Comparison of ENCODE assay signal across 31 mouse cellular contexts in genomic region chr13:112194991-112195390, GRCm38 (mm10).
"Had no signal": no experiment of that assay in that cellular context is flagged by ENCODE, and none has a peak within 500 bp of the region (broad histone marks: within the 10 kb centered on the region; RNA-seq: fewer than 3 reads in every experiment).

No protein-coding gene starts in this region.

- H3K27me3 ChIP-seq: limb, embryonic 12.5 days; limb, embryonic 15.5 days; lung, embryonic 15.5 days; midbrain, embryonic 13.5 days; midbrain, embryonic 15.5 days; neural tube, embryonic 12.5 days had no signal

- ATAC-seq: liver, postnatal 0 days; lung, postnatal 0 days; midbrain, embryonic 13.5 days; midbrain, embryonic 15.5 days; midbrain, embryonic 16.5 days had no signal

- DNase-seq: left cerebral cortex, postnatal 4 days; liver; liver, embryonic 13.5 days; liver, postnatal 0 days; lung, adult 18-20 months; lung, adult 2 months; lung, embryonic 14.5 days; lung, postnatal 10 days; lung, postnatal 14 days; lung, postnatal 36 days; lung, postnatal 4 days; midbrain, embryonic 14.5 days had no signal

- H3K9ac ChIP-seq: limb, embryonic 12.5 days; limb, embryonic 13.5 days; limb, embryonic 15.5 days; liver, embryonic 13.5 days; liver, embryonic 14.5 days; liver, embryonic 15.5 days; liver, postnatal 0 days; lung, embryonic 14.5 days; lung, embryonic 15.5 days; midbrain, embryonic 12.5 days; midbrain, embryonic 13.5 days; midbrain, embryonic 15.5 days; neural tube, embryonic 12.5 days had no signal

- H3K9me3 ChIP-seq: limb, embryonic 10.5 days; limb, embryonic 12.5 days; limb, embryonic 13.5 days; limb, embryonic 15.5 days; liver, embryonic 13.5 days; liver, embryonic 15.5 days; lung, embryonic 15.5 days; midbrain, embryonic 10.5 days; midbrain, embryonic 12.5 days; midbrain, embryonic 13.5 days; midbrain, embryonic 15.5 days; neural tube, embryonic 12.5 days had no signal

- H3K27ac ChIP-seq: limb, embryonic 10.5 days; limb, embryonic 12.5 days; limb, embryonic 13.5 days; limb, embryonic 15.5 days; liver, embryonic 13.5 days; liver, embryonic 14.5 days; liver, embryonic 15.5 days; lung, embryonic 15.5 days; macrophage; midbrain, embryonic 10.5 days; midbrain, embryonic 12.5 days; midbrain, embryonic 13.5 days; midbrain, embryonic 15.5 days; neural tube, embryonic 12.5 days had no signal

- H3K4me2 ChIP-seq: limb, embryonic 12.5 days; limb, embryonic 13.5 days; limb, embryonic 15.5 days; liver, embryonic 11.5 days; liver, embryonic 13.5 days; liver, embryonic 15.5 days; lung, embryonic 14.5 days; lung, embryonic 15.5 days; midbrain, embryonic 11.5 days; midbrain, embryonic 12.5 days; midbrain, embryonic 13.5 days; midbrain, embryonic 15.5 days; neural tube, embryonic 12.5 days had no signal

- H3K4me3 ChIP-seq: limb, embryonic 10.5 days; limb, embryonic 12.5 days; limb, embryonic 13.5 days; limb, embryonic 15.5 days; liver, embryonic 13.5 days; liver, embryonic 15.5 days; lung, embryonic 15.5 days; megakaryocyte, embryonic 14.5 days; midbrain, embryonic 10.5 days; midbrain, embryonic 12.5 days; midbrain, embryonic 13.5 days; midbrain, embryonic 15.5 days; myocyte; neural tube, embryonic 12.5 days had no signal

- H3K36me3 ChIP-seq: limb, embryonic 10.5 days; limb, embryonic 12.5 days; limb, embryonic 13.5 days; limb, embryonic 15.5 days; liver, embryonic 13.5 days; liver, embryonic 15.5 days; lung, embryonic 15.5 days; midbrain, embryonic 10.5 days; midbrain, embryonic 12.5 days; midbrain, embryonic 13.5 days; midbrain, embryonic 15.5 days; neural tube, embryonic 12.5 days had no signal

- H3K4me1 ChIP-seq: liver, embryonic 15.5 days; megakaryocyte, embryonic 14.5 days had no signal
